Mouse (Mus musculus) CH12.LX (cell line): Measurements from ENCODE around the gene Rab1a. TPM values are rescaled to one million over a fixed set of nuclear protein-coding genes. Genes with fewer than 3 reads are reported as not detected.
"Not testable (repeated sequence)": the region's sequence is repeated elsewhere in the genome, so short reads cannot be mapped to it uniquely, and the experiment has no call there.

Experiments used
- DNase-seq: peaks from one replicate; pipeline ENCODE4 v3.0.0-alpha.2; 2013; ENCODE audit errors: extremely low read depth
- H3K27ac ChIP-seq: 2 replicates; pipeline ENCODE4 v1.5.1; 2012; ENCODE audit warnings: low read depth, mild to moderate bottlenecking, control low read depth, moderate library complexity; ENCODE audit not compliant: insufficient read depth
- H3K27me3 ChIP-seq: replicated peaks from 2 replicates; pipeline ENCODE3; 2012; ENCODE audit warnings: inconsistent platforms
- H3K36me3 ChIP-seq, 2 experiments: replicated peaks in 1 of 2; 2 replicates each; pipeline versions ENCODE3 to v1.6.1; 2012; ENCODE audit warnings: inconsistent platforms in 1 of 2, low read length in 1 of 2, mild to moderate bottlenecking in 1 of 2, mixed read lengths in 1 of 2, moderate library complexity in 1 of 2; ENCODE audit not compliant: control insufficient read depth in 1 of 2, insufficient read depth in 1 of 2
- H3K4me1 ChIP-seq, 2 experiments: 2 replicates each; pipeline ENCODE4 v1.6.1; 2012; ENCODE audit warnings: inconsistent platforms in 1 of 2, moderate library complexity in 1 of 2; ENCODE audit not compliant: insufficient read depth in 2 of 2, control insufficient read depth in 1 of 2
- H3K4me2 ChIP-seq: 2 replicates; pipeline ENCODE4 v1.6.1; 2012; ENCODE audit warnings: low read depth, mild to moderate bottlenecking, control low read depth; ENCODE audit not compliant: poor library complexity, insufficient read depth, severe bottlenecking
- H3K4me3 ChIP-seq, 3 experiments: fragments of 150-350 bp in 1 of 3; sonication (generic) in 1 of 3; replicated peaks in 1 of 3; 2 replicates each; pipeline versions ENCODE3 to v1.5.1; 2011 to 2012; ENCODE audit warnings: low read depth in 2 of 3, low read length in 2 of 3, mild to moderate bottlenecking in 2 of 3, moderate library complexity in 2 of 3, control low read depth in 1 of 3, improper control_type of control experiment in 1 of 3, inconsistent platforms in 1 of 3, mixed read lengths in 1 of 3; ENCODE audit not compliant: poor library complexity in 1 of 3
- H3K79me2 ChIP-seq: replicated peaks from 2 replicates; pipeline ENCODE4 v1.6.1; 2012; ENCODE audit warnings: mild to moderate bottlenecking, moderate library complexity; ENCODE audit not compliant: control insufficient read depth, poor library complexity, insufficient read depth, severe bottlenecking; ENCODE audit errors: extremely low read depth
- H3K9ac ChIP-seq: 2 replicates; pipeline ENCODE4 v1.6.1; 2012; ENCODE audit warnings: low read depth, mild to moderate bottlenecking, control low read depth, moderate library complexity; ENCODE audit not compliant: insufficient read depth
- H3K9me3 ChIP-seq: replicated peaks from 2 replicates; pipeline ENCODE3; 2012; ENCODE audit warnings: low read length, inconsistent platforms, mixed read lengths
- CHD1 ChIP-seq: IDR thresholded peaks from 2 replicates; pipeline ENCODE4 v1.6.1; 2012; ENCODE audit warnings: low read depth, low read length, improper control_type of control experiment, inconsistent platforms
- E2F4 ChIP-seq: IDR thresholded peaks from 2 replicates; pipeline ENCODE4 v1.6.1; 2011; ENCODE audit warnings: low read depth, low read length, improper control_type of control experiment; ENCODE audit not compliant: insufficient replicate concordance
- GABPA ChIP-seq: IDR thresholded peaks from 2 replicates; pipeline ENCODE4 v1.6.1; 2012; ENCODE audit warnings: low read depth, low read length, improper control_type of control experiment, inconsistent platforms; ENCODE audit not compliant: insufficient replicate concordance
- JUN ChIP-seq: IDR thresholded peaks from 2 replicates; pipeline ENCODE4 v1.6.1; 2011; ENCODE audit warnings: low read depth, mild to moderate bottlenecking, low read length, improper control_type of control experiment, moderate library complexity; ENCODE audit not compliant: insufficient read depth
- JUND ChIP-seq: conservative IDR thresholded peaks from 2 replicates; pipeline ENCODE4 v1.6.1; 2011; ENCODE audit warnings: low read depth, low read length, improper control_type of control experiment
- MAFK ChIP-seq: IDR thresholded peaks from 2 replicates; pipeline ENCODE4 v1.6.1; 2011; ENCODE audit warnings: low read length, improper control_type of control experiment; ENCODE audit not compliant: insufficient replicate concordance
- NELFE ChIP-seq: IDR thresholded peaks from 2 replicates; pipeline ENCODE4 v1.6.1; 2011; ENCODE audit warnings: low read depth, low read length, improper control_type of control experiment
- PAX5 ChIP-seq: IDR thresholded peaks from 2 replicates; pipeline ENCODE4 v1.6.1; 2012; ENCODE audit warnings: low read length, inconsistent platforms, mixed read lengths
- POLR2AphosphoS2 ChIP-seq: IDR thresholded peaks from 2 replicates; pipeline ENCODE4 v1.6.1; 2011; ENCODE audit warnings: low read depth, low read length, improper control_type of control experiment
- RAD21 ChIP-seq: IDR thresholded peaks from 2 replicates; pipeline ENCODE4 v1.6.1; 2011; ENCODE audit warnings: low read depth, mild to moderate bottlenecking, low read length, improper control_type of control experiment, moderate library complexity
- ZNF384 ChIP-seq: IDR thresholded peaks from 2 replicates; pipeline ENCODE4 v1.6.1; 2012; ENCODE audit warnings: low read depth, low read length, improper control_type of control experiment, inconsistent platforms
- dilution Hi-C: fragments of 300-500 bp; cut with MboI; formaldehyde crosslinking; loops from 2 replicates; pipeline ENCODE4 v1.14.3; 2020; ENCODE audit warnings: low sequenced_read_pairs; ENCODE audit not compliant: extremely low pct_unique_long_range_greater_than_20kb, extremely low pct_ligation_motif_present
- in situ Hi-C: fragments of 300-500 bp; cut with MboI; formaldehyde crosslinking; loops from 3 replicates; pipeline ENCODE4 v1.14.3; 2019; ENCODE audit warnings: low sequenced_read_pairs, low pct_ligation_motif_present, low pct_unique_long_range_greater_than_20kb, mixed read lengths
- polyA plus RNA-seq: library from polyadenylated mRNA; unstranded; fragments of >175 nt; gene quantifications from 2 replicates; pipeline ENCODE4 v1.2.1, GENCODE M21; 2012; ENCODE audit warnings: low read depth; ENCODE audit not compliant: insufficient read length
- total RNA-seq, 2 experiments: library from RNA; depleted of rRNA; stranded (reverse); fragments of 300-350 nt in 1 of 2; fragments of >200 nt in 1 of 2; gene quantifications; 2 replicates each; pipeline ENCODE4 v1.2.3; 2012 to 2014

Rab1a gene
- total and polyA plus RNA-seq, 3 experiments, result 76.7 to 263 (median 143) TPM

DNA sequence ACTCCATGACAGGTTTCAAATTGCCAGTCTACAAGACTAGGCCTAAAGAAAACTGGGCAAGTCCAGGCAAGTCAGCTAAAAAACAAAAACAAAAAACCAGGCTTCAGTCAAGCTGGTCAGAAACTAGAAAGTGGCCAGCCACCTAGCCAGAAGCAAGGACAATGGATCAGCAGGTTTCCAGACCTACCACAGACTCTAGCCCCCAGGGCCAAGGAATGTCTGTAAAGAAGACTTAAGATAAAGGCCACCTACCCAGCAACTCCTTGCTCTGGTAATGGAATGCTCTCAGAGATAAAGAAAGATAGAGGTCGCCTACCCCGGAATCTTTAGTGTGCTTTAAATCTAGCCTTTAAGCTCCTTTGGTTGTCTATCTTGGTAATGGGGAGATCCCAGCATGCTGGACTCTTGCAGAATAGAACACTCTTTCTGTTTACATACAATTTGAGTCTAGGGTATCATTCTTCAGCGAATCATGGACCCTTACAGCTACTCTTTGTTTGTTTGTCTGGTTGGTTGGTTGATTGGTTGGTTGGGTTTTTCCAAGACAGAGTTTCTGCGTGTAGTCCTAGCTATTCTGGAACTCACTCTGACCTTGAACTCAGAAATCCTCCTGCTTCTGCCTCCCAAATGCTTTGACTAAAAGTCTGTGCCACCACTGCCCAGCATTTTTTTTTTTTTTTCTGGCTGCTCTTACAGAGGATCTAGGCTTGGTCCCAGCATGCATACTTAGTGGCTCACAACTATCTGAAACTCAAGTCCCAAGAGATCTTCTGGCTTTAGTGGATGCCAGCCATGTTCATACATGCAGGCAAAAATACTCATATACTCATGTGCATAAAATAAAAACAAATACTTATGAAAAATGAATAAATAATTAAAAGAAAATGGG, 36.0 kb upstream of the Rab1a start:
- in situ Hi-C loops (no loop called here), dilution Hi-C loops (no loop called here)
- no peaks in the 10 kb centered on the region for H3K79me2 ChIP-seq
- no peaks in the 10 kb centered on the region for H3K9me3 ChIP-seq
- H3K27ac ChIP-seq, result no peak overlapping the region
- DNase-seq, result no peak
- peaks cover 0 to 5% of the 10 kb centered on the region in 2 experiments; a peak in 1 of 4 replicates for H3K4me1 ChIP-seq
- H3K4me3 ChIP-seq, result no peak overlapping the region
- H3K36me3 ChIP-seq, result no peaks in the 10 kb centered on the region
- no peak for TF ChIP-seq E2F4
- no peak for TF ChIP-seq PAX5
- peak; percentile 73 for TF ChIP-seq ZNF384
- no peak for TF ChIP-seq CHD1
- TF ChIP-seq POLR2AphosphoS2, result no peak
- TF ChIP-seq RAD21, result no peak
- no peaks in the 10 kb centered on the region for H3K27me3 ChIP-seq
- H3K4me2 ChIP-seq, result no peak overlapping the region; the same call in 1 of the 2 replicates
- H3K9ac ChIP-seq, result no peak overlapping the region

- Histone ChIP-seq H3K4me1 (peaks cover 0 to 5% of the 10 kb centered on the region in 2 experiments; a peak in 1 of 4 replicates), H3K4me3 (no peak overlapping the region), H3K27ac (no peak overlapping the region), H3K9me3 (no peaks in the 10 kb centered on the region), H3K4me2 (no peak overlapping the region), H3K36me3 (no peaks in the 10 kb centered on the region), H3K9ac (no peak overlapping the region), H3K79me2 (no peaks in the 10 kb centered on the region), H3K27me3 (no peaks in the 10 kb centered on the region)
- dilution Hi-C loops (no loop called here), in situ Hi-C loops (no loop called here)
- DNase-seq, result no peak
- TF ChIP-seq JUND (no peak), GABPA (no peak), ZNF384 (no peak), CHD1 (no peak), RAD21 (no peak), E2F4 (no peak), JUN (no peak), MAFK (no peak), NELFE (no peak)
- TF ChIP-seq, all 38 proteins: peak for 0
Measured at GRCm38 (mm10) chr11:20165991-20166390, 35.2 kb upstream of the Rab1a start.

DNA sequence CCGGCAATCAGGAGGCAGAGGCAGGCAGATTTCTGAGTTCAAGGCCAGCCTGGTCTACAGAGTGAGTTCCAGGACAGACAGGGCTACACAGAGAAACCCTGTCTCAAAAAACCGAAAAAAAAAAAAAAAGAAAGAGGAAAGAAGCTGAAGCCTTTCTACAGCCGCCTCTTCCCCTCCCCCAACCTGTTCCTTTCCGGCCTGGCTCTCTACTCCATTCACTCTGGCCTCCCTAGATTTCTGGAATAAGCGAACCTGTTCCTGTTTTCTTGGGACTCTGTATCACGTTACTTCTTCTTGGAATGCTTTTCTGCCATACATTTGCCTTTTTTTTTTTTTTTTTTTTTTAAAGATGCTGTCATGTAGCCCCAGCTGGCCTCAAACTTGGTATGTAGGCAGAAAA, 34.8 kb upstream of the Rab1a start:
- H3K27ac ChIP-seq, H3K27me3 ChIP-seq, H3K4me1 ChIP-seq, in situ Hi-C loops, H3K79me2 ChIP-seq, dilution Hi-C loops, H3K4me2 ChIP-seq, H3K9ac ChIP-seq, H3K4me3 ChIP-seq, H3K9me3 ChIP-seq, DNase-seq, H3K36me3 ChIP-seq: not testable (repeated sequence)
